Mouse (Mus musculus) stomach, postnatal 0 days (tissue): ENCODE data around the gene Zfp961.

ENCODE experiments used
- CTCF ChIP-seq: IDR thresholded peaks from 2 replicates; pipeline ENCODE4 v1.5.1; 2016; ENCODE audit warnings: antibody characterized with exemption, low read depth, mild to moderate bottlenecking, moderate library complexity
- EP300 ChIP-seq: optimal IDR thresholded peaks from 2 replicates; pipeline ENCODE3; 2016; ENCODE audit warnings: antibody characterized with exemption

GRCm38 (mm10) chr8:71912286-71912685, 38.6 kb upstream of the Zfp961 start:
- TF ChIP-seq EP300 (no peak), CTCF (no peak)
